Mouse (Mus musculus) adrenal gland, adult (tissue): ENCODE measurements around the gene Gm47189.
"Not testable (repeated sequence)": the region's sequence is repeated elsewhere in the genome, so short reads cannot be mapped to it uniquely, and the experiment has no call there.

Source experiments
- DNase-seq, 2 experiments: peaks; one replicate each; pipeline ENCODE4 v3.0.0; 2022 to 2023; ENCODE audit warnings: low spot score in 1 of 2; ENCODE audit not compliant: inconsistent age in 2 of 2

Gm47189 gene

DNA sequence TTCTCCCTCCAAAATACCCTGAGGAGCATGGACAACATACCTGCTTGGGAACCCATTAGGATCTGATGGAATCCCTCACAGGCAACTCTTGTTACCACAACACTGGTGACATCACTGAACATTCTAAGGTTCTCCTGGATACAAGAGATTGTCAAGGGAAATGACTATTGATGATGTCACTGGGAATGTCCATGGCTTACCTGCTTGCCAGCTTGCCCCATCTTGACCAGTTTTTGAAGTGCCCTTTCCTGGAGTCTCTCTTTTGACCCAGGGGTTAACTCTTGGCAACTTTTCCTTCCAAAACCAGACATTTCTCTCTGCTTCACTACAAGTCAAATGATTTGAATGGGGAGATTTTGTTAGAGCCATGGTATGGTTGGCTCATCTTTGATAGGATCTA is at the start of gene Gm47189:
TSS of gene Gm47189 (minus strand) at position 101 of the 400 bp plus-strand sequence.
- DNase-seq, result not testable (repeated sequence)

- DNase-seq, result peak; percentile 4 to 31
Observed at GRCm38 (mm10) chr14:41755931-41756330, 16.3 kb downstream of the Gm47189 start.

GRCm38 (mm10) chr14:41750514-41750913 is 21.7 kb downstream of the Gm47189 start, which contains the start of gene Gm7929:
Gene Gm7929, minus strand, starts transcription at chr14:41750614.
- DNase-seq, result not testable (repeated sequence)

- not testable (repeated sequence) for DNase-seq
Observed at GRCm38 (mm10) chr14:41723437-41723836, 48.8 kb downstream of the Gm47189 start.

GRCm38 (mm10) chr14:41717180-41717579 is 55.1 kb downstream of the Gm47189 start:
- not testable (repeated sequence) for DNase-seq
